Mouse (Mus musculus): Measurements from ENCODE around the gene Cdc5l. TPM values are rescaled to one million over a fixed set of nuclear protein-coding genes. Genes with fewer than 3 reads are reported as not detected.
"Not testable (repeated sequence)": the region's sequence is repeated elsewhere in the genome, so short reads cannot be mapped to it uniquely, and the experiment has no call there.

Gene Cdc5l
- polyA plus RNA-seq (2017; shearing (Covaris generic)): 10 to 100 TPM; 70.2 to 74.2 TPM

- ATAC-seq: peak; percentile 94
Measured at GRCm38 (mm10) chr17:45433419-45434261, at the start of gene Cdc5l. Gene Cdc5l, minus strand, starts transcription at chr17:45433737.

- no peak for ATAC-seq
Measured at GRCm38 (mm10) chr17:45480429-45480828, 46.9 kb upstream of the Cdc5l start.

GRCm38 (mm10) chr17:45478234-45478825 lies 44.8 kb upstream of the Cdc5l start:
- peak; percentile 55 for ATAC-seq

GRCm38 (mm10) chr17:45474669-45475465 lies 41.3 kb upstream of the Cdc5l start, which contains the start of gene Spats1:
Gene Spats1, minus strand, starts transcription at chr17:45475415.
- ATAC-seq: peak; percentile 96

- ATAC-seq: no peak
Measured at GRCm38 (mm10) chr17:45474146-45474545, 40.6 kb upstream of the Cdc5l start.

- no peak for ATAC-seq
Measured at GRCm38 (mm10) chr17:45473667-45474066, 40.1 kb upstream of the Cdc5l start.

GRCm38 (mm10) chr17:45470726-45471125 lies 37.2 kb upstream of the Cdc5l start:
- ATAC-seq: no peak

- no peak for ATAC-seq
Measured at GRCm38 (mm10) chr17:45468302-45468701, 34.8 kb upstream of the Cdc5l start.

GRCm38 (mm10) chr17:45466701-45467100 lies 33.2 kb upstream of the Cdc5l start:
- ATAC-seq: no peak

- no peak for ATAC-seq
Measured at GRCm38 (mm10) chr17:45464255-45464654, 30.7 kb upstream of the Cdc5l start.

GRCm38 (mm10) chr17:45462506-45462905 lies 29.0 kb upstream of the Cdc5l start:
- no peak for ATAC-seq

GRCm38 (mm10) chr17:45459062-45459461 lies 25.5 kb upstream of the Cdc5l start:
- no peak for ATAC-seq

- no peak for ATAC-seq
Measured at GRCm38 (mm10) chr17:45458516-45458915, 25.0 kb upstream of the Cdc5l start.

GRCm38 (mm10) chr17:45457487-45457886 lies 23.9 kb upstream of the Cdc5l start:
- ATAC-seq: no peak

- no peak for ATAC-seq
Measured at GRCm38 (mm10) chr17:45456260-45457152, 23.0 kb upstream of the Cdc5l start.

GRCm38 (mm10) chr17:45455783-45456182 lies 22.2 kb upstream of the Cdc5l start:
- ATAC-seq: not testable (repeated sequence)

GRCm38 (mm10) chr17:45454794-45455193 lies 21.3 kb upstream of the Cdc5l start:
- ATAC-seq: no peak

GRCm38 (mm10) chr17:45452271-45452670 lies 18.7 kb upstream of the Cdc5l start:
- no peak for ATAC-seq

GRCm38 (mm10) chr17:45450153-45450552 lies 16.6 kb upstream of the Cdc5l start:
- no peak for ATAC-seq

GRCm38 (mm10) chr17:45449586-45449985 lies 16.0 kb upstream of the Cdc5l start:
- ATAC-seq: no peak

GRCm38 (mm10) chr17:45447063-45447462 lies 13.5 kb upstream of the Cdc5l start:
- no peak for ATAC-seq

- no peak for ATAC-seq
Measured at GRCm38 (mm10) chr17:45445923-45446322, 12.4 kb upstream of the Cdc5l start.
